Comparison of ENCODE assay signal across 9 mouse cellular contexts in genomic region chr7:3331581-3332223, GRCm38 (mm10). TPM values are rescaled to one million over a fixed set of nuclear protein-coding genes. Genes with fewer than 3 reads are reported as not detected.
DNase-seq lines count a peak whose midpoint lies in the region; ATAC-seq lines count a peak whose summit lies in the region.
"Had no signal": no experiment of that assay in that cellular context is flagged by ENCODE, and none has a peak within 500 bp of the region (broad histone marks: within the 10 kb centered on the region; RNA-seq: fewer than 3 reads in every experiment).

No protein-coding gene starts in this region.

- H3K27ac ChIP-seq in hindbrain, embryonic 14.5 days: peak overlapping the region; percentile 88

- peak overlapping the region; percentile 75 for H3K4me2 ChIP-seq in hindbrain, embryonic 14.5 days (replicated peaks)

- H3K4me1 ChIP-seq in hindbrain, embryonic 14.5 days (replicated peaks; ENCODE audit: control insufficient read depth, insufficient read depth, low read length): peaks cover 11% of the 10 kb centered on the region

- ATAC-seq in hindbrain, embryonic 14.5 days (ENCODE audit: low FRiP score): peak; percentile 90

- H3K9ac ChIP-seq in hindbrain, embryonic 14.5 days: peak overlapping the region; percentile 85

- no peaks in the 10 kb centered on the region for H3K36me3 ChIP-seq in hindbrain, embryonic 14.5 days (replicated peaks; ENCODE audit: control insufficient read depth, insufficient read depth)

- 0% methylated on average over 24 of the region's 27 CpGs for WGBS in hindbrain, embryonic 14.5 days

- no peaks in the 10 kb centered on the region for H3K9me3 ChIP-seq in hindbrain, embryonic 14.5 days (ENCODE audit: control insufficient read depth, low read length)

- DNase-seq in NIH3T3 (ENCODE audit: low read depth): peak; percentile 72
- DNase-seq in cerebellum, postnatal 25 days: peak; percentile 85 to 89
- DNase-seq in gastrocnemius, adult 18-20 months (ENCODE audit: low spot score): peak; percentile 68
- peak; percentile 78 for DNase-seq in hindbrain, embryonic 14.5 days (ENCODE audit: low spot score)
- peak; percentile 85 to 86 for DNase-seq in layer of hippocampus, postnatal 36 days
- peak; percentile 27 for DNase-seq in lung, postnatal 14 days
- DNase-seq in right cerebral cortex, postnatal 14 days: peak; percentile 79
- DNase-seq in c-Kit-positive CD71-positive TER-119-positive erythroid progenitor cells, embryonic 14.5 days (ENCODE audit: low spot score): no peak

- peak overlapping the region; percentile 77 for H3K4me3 ChIP-seq in hindbrain, embryonic 14.5 days (replicated peaks; ENCODE audit: low read length)

- H3K27me3 ChIP-seq in hindbrain, embryonic 14.5 days (ENCODE audit: control insufficient read depth, insufficient read depth, low read length): no peaks in the 10 kb centered on the region

RNA-seq across cellular contexts. Expression of gene Cacng7, which starts 1.1 kb away (rescaled TPM):
- total RNA-seq in gastrocnemius, adult 18-20 months (2021): 10 to 100 TPM; 11.0 to 11.6 TPM
- polyA plus RNA-seq in hindbrain, embryonic 14.5 days (2014; fragmentation: Nextera tagmentation; extraction: Ambion mirVana): 3.4 and 4.2 TPM in 2 replicates
- 100 to 1,000 TPM; 130 to 131 TPM for total RNA-seq in layer of hippocampus, postnatal 36 days (2021)
- total RNA-seq: common myeloid progenitor, adult 5-6 weeks had no signal

RNA-seq across cellular contexts. Expression of gene Prkcg, which starts 42.7 kb away (rescaled TPM):
- under 1 TPM; 0.30 to 0.76 TPM for total RNA-seq in gastrocnemius, adult 18-20 months (2021)
- polyA plus RNA-seq in hindbrain, embryonic 14.5 days (2014; fragmentation: Nextera tagmentation; extraction: Ambion mirVana): 1.1 and 1.6 TPM in 2 replicates
- 100 to 1,000 TPM; 495 to 539 TPM for total RNA-seq in layer of hippocampus, postnatal 36 days (2021)
- total RNA-seq: common myeloid progenitor, adult 5-6 weeks had no signal

RNA-seq across cellular contexts. Expression of gene Myadm, which starts 42.8 kb away (rescaled TPM):
- 10 to 100 TPM; 21.1 to 38.5 TPM for total RNA-seq in gastrocnemius, adult 18-20 months (2021)
- polyA plus RNA-seq in hindbrain, embryonic 14.5 days (2014; fragmentation: Nextera tagmentation; extraction: Ambion mirVana): 40.1 and 43.6 TPM in 2 replicates
- 10 to 100 TPM; 63.5 to 67.3 TPM for total RNA-seq in layer of hippocampus, postnatal 36 days (2021)

RNA-seq across cellular contexts. Expression of gene Cacng8, which starts 58.8 kb away (rescaled TPM):
- total RNA-seq in gastrocnemius, adult 18-20 months (2021): not detected
- polyA plus RNA-seq in hindbrain, embryonic 14.5 days (2014; fragmentation: Nextera tagmentation; extraction: Ambion mirVana): 9.6 and 11.5 TPM in 2 replicates
- 100 to 1,000 TPM; 406 to 411 TPM for total RNA-seq in layer of hippocampus, postnatal 36 days (2021)
- total RNA-seq: common myeloid progenitor, adult 5-6 weeks had no signal

Comparison
In these comparisons a context has a peak if more than half of its experiments do, and no peak if none do; other contexts are left out.
1. RNA of gene Cacng7, which starts 1.1 kb away (total RNA-seq): 130 to 131 TPM in layer of hippocampus, postnatal 36 days; 11.0 to 11.6 TPM in gastrocnemius, adult 18-20 months; every median in the first group is over 10 times any median in the second.
2. RNA of gene Prkcg, which starts 42.7 kb away (total RNA-seq): 495 to 539 TPM in layer of hippocampus, postnatal 36 days; 0.30 to 0.76 TPM in gastrocnemius, adult 18-20 months; every median in the first group is over 100 times any median in the second.